Mouse (Mus musculus): ENCODE results near the gene Tab1.

- no peak for TF ChIP-seq NRF1 (IDR thresholded peaks at IDR 0.05; ENCODE audit: low read depth, low read length)
- TF ChIP-seq SMC3 (IDR thresholded peaks at IDR 0.05; ENCODE audit: low read depth, low read length): no peak
- TF ChIP-seq ZC3H11A (IDR thresholded peaks at IDR 0.05; ENCODE audit: low read depth, low read length): no peak
- TF ChIP-seq MAX (IDR thresholded peaks at IDR 0.05; ENCODE audit: low read length): no peak
- TF ChIP-seq POLR2A (IDR thresholded peaks at IDR 0.05; ENCODE audit: low read depth, low read length): no peak
- no peak for TF ChIP-seq CTCF (conservative IDR thresholded peaks at IDR 0.05 in 1 of 2, IDR thresholded peaks at IDR 0.05 in 1 of 2; ENCODE audit: low read depth in 2 of 2, low read length in 2 of 2)
- no peak for TF ChIP-seq EP300 (IDR thresholded peaks at IDR 0.05; ENCODE audit: low read length)
- no peak for TF ChIP-seq USF1 (IDR thresholded peaks at IDR 0.05; ENCODE audit: low read depth, low read length)
- no peak for TF ChIP-seq JUN (IDR thresholded peaks at IDR 0.05; ENCODE audit: insufficient read depth, low read depth, low read length)
- TF ChIP-seq CHD1 (IDR thresholded peaks at IDR 0.05; ENCODE audit: low read depth, low read length): no peak
Measured at GRCm38 (mm10) chr15:80145397-80145796, 12.5 kb downstream of the Tab1 start.

Data from CH12.LX (cell line).